Mouse (Mus musculus): Measurements from ENCODE around the gene Ccdc102a.
A peak's percentile ranks its signal among the peaks of the same experiment; 100 is the strongest.

Ccdc102a gene

GRCm38 (mm10) chr8:94917851-94918495 is at the start of gene Ccdc102a:
TSS of gene Ccdc102a (minus strand) at chr8:94918098.
- no peak for DNase-seq (ENCODE audit: low read depth)

- DNase-seq (ENCODE audit: low read depth), result no peak
These were observed 49.7 kb upstream of the Ccdc102a start for GRCm38 (mm10) chr8:94967554-94967953.

- DNase-seq (ENCODE audit: low read depth), result no peak
These were observed 49.2 kb upstream of the Ccdc102a start for GRCm38 (mm10) chr8:94967071-94967470.

GRCm38 (mm10) chr8:94966578-94966977 is 48.7 kb upstream of the Ccdc102a start:
- DNase-seq (ENCODE audit: low read depth), result peak; percentile 72

- peak; percentile 91 for DNase-seq (ENCODE audit: low read depth)
These were observed 46.9 kb upstream of the Ccdc102a start for GRCm38 (mm10) chr8:94964828-94965227.

- no peak for DNase-seq (ENCODE audit: low read depth)
These were observed 44.3 kb upstream of the Ccdc102a start for GRCm38 (mm10) chr8:94962201-94962600.

GRCm38 (mm10) chr8:94956078-94956574 is 38.2 kb upstream of the Ccdc102a start:
- DNase-seq (ENCODE audit: low read depth), result no peak

- DNase-seq (ENCODE audit: low read depth), result peak; percentile 67
These were observed 37.2 kb upstream of the Ccdc102a start for GRCm38 (mm10) chr8:94954921-94955758.

GRCm38 (mm10) chr8:94954368-94954737 is 36.5 kb upstream of the Ccdc102a start:
- no peak for DNase-seq (ENCODE audit: low read depth)

- DNase-seq (ENCODE audit: low read depth), result no peak
These were observed 35.9 kb upstream of the Ccdc102a start for GRCm38 (mm10) chr8:94953624-94954367.

GRCm38 (mm10) chr8:94952086-94952485 is 34.2 kb upstream of the Ccdc102a start:
- no peak for DNase-seq (ENCODE audit: low read depth)

- DNase-seq (ENCODE audit: low read depth), result no peak
These were observed 32.6 kb upstream of the Ccdc102a start for GRCm38 (mm10) chr8:94950458-94950857.

GRCm38 (mm10) chr8:94950046-94950445 is 32.1 kb upstream of the Ccdc102a start:
- peak; percentile 68 for DNase-seq (ENCODE audit: low read depth)

GRCm38 (mm10) chr8:94949010-94949409 is 31.1 kb upstream of the Ccdc102a start:
- no peak for DNase-seq (ENCODE audit: low read depth)

GRCm38 (mm10) chr8:94948421-94948820 is 30.5 kb upstream of the Ccdc102a start:
- no peak for DNase-seq (ENCODE audit: low read depth)

- no peak for DNase-seq (ENCODE audit: low read depth)
These were observed 27.3 kb upstream of the Ccdc102a start for GRCm38 (mm10) chr8:94945185-94945584.

GRCm38 (mm10) chr8:94942566-94942965 is 24.7 kb upstream of the Ccdc102a start:
- no peak for DNase-seq (ENCODE audit: low read depth)

- DNase-seq (ENCODE audit: low read depth), result no peak
These were observed 17.3 kb upstream of the Ccdc102a start for GRCm38 (mm10) chr8:94935172-94935571.

GRCm38 (mm10) chr8:94933918-94934317 is 16.0 kb upstream of the Ccdc102a start:
- no peak for DNase-seq (ENCODE audit: low read depth)

- no peak for DNase-seq (ENCODE audit: low read depth)
These were observed 10.3 kb upstream of the Ccdc102a start for GRCm38 (mm10) chr8:94928227-94928626.

- DNase-seq (ENCODE audit: low read depth), result no peak
These were observed 5.5 kb upstream of the Ccdc102a start, which contains the start of gene Adgrg5 for GRCm38 (mm10) chr8:94923405-94923804. TSS of gene Adgrg5 (plus strand) at chr8:94923694.

GRCm38 (mm10) chr8:94922602-94923001 is 4.7 kb upstream of the Ccdc102a start:
- DNase-seq (ENCODE audit: low read depth), result no peak
